Mouse (Mus musculus) hindbrain, embryonic 15.5 days (tissue): Measurements from ENCODE around the gene Amt. TPM values are rescaled to one million over a fixed set of nuclear protein-coding genes. Genes with fewer than 3 reads are reported as not detected.

Source experiments
- ATAC-seq: fragments of 200-750 bp; cut with Nextera tagmentation; 2 replicates; pipeline ENCODE4 v1.8.0; 2017; ENCODE audit warnings: low read depth, moderate number of reproducible peaks, moderate TSS enrichment; ENCODE audit not compliant: low FRiP score
- H3K27ac ChIP-seq: fragments of 300-500 bp; sonication (generic); replicated peaks from 2 replicates; pipeline ENCODE4 v1.5.1; 2015; ENCODE audit warnings: mild to moderate bottlenecking, inconsistent platforms
- H3K27me3 ChIP-seq: fragments of 300-500 bp; sonication (generic); 2 replicates; pipeline ENCODE4 v1.6.1; 2015; ENCODE audit warnings: control low read depth, inconsistent platforms
- H3K36me3 ChIP-seq: fragments of 300-500 bp; sonication (generic); 2 replicates; pipeline ENCODE4 v1.6.1; 2015; ENCODE audit warnings: control low read depth, inconsistent platforms
- H3K4me1 ChIP-seq: fragments of 300-500 bp; sonication (generic); replicated peaks from 2 replicates; pipeline ENCODE4 v1.6.1; 2015; ENCODE audit warnings: control low read depth, inconsistent platforms
- H3K4me2 ChIP-seq: fragments of 300-500 bp; sonication (generic); 2 replicates; pipeline ENCODE4 v1.6.1; 2015; ENCODE audit warnings: moderate library complexity, mild to moderate bottlenecking, inconsistent platforms
- H3K4me3 ChIP-seq: fragments of 300-500 bp; sonication (generic); 2 replicates; pipeline ENCODE4 v1.5.1; 2015; ENCODE audit warnings: mild to moderate bottlenecking, inconsistent platforms
- H3K9ac ChIP-seq: fragments of 300-500 bp; sonication (generic); 2 replicates; pipeline ENCODE4 v1.6.1; 2015; ENCODE audit warnings: inconsistent platforms
- H3K9me3 ChIP-seq: fragments of 300-500 bp; sonication (generic); 2 replicates; pipeline ENCODE4 v1.6.1; 2016; ENCODE audit warnings: control low read depth, inconsistent platforms
- WGBS: fragments of 180-500 bp; shearing (Covaris S2); methylation state at CpG from one replicate; pipeline ENCODE4 v1.1.7; 2015; 5-methylcytosine and 5-hydroxymethylcytosine counted together
- polyA plus RNA-seq: library from polyadenylated mRNA; unstranded; fragments of >200 nt; fragmentation: Nextera tagmentation; extraction: Ambion mirVana; gene quantifications from 2 replicates; pipeline ENCODE4 v1.2.1, GENCODE M21; 2015

Gene Amt
- 27.0 and 28.3 TPM in 2 replicates for polyA plus RNA-seq

- peak; percentile 73 for ATAC-seq
- Histone ChIP-seq H3K4me1 (peaks cover 8% of the 10 kb centered on the region; the same call in 1 of the 2 replicates), H3K4me2 (peak within 1 kb of the TSS; percentile 47), H3K27me3 (no peaks in the 10 kb centered on the region), H3K9me3 (no peaks in the 10 kb centered on the region), H3K36me3 (peaks cover 46% of the 10 kb centered on the region), H3K27ac (peak within 1 kb of the TSS; percentile 15; the same call in 1 of the 2 replicates), H3K9ac (0 out of 2 replicates have a peak within 1 kb of the TSS, but pooled peaks have one; percentile 7), H3K4me3 (peak within 1 kb of the TSS; percentile 24)
- WGBS, result 18% methylated on average over 18 of the region's 18 CpGs
Observed at GRCm38 (mm10) chr9:108296453-108297355, at the start of gene Amt. TSS of gene Amt (plus strand) at chr9:108296853.

DNA sequence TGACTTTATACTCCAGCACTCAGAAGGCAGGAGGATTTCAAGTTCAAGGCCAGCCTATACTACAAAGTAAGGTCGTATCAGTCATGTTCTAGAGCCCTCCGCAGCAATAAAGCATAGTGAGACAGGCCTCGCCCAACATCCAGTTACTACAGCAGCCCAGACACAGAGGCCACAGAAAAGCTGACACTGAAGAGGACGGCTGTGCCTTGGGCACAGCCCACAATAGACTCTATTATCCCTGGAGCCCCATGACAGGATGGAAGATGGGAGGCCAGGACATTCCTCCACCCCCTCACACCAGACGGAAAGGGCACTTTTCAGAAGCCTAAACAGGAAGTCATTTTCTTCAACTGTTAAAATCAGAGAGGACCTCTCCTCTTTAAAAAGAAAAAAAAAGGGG is 47.7 kb upstream of the Amt start:
- H3K4me3 ChIP-seq, result no peak overlapping the region
- no peaks in the 10 kb centered on the region for H3K4me1 ChIP-seq
- WGBS, result 53% methylated on average over 5 of the region's 5 CpGs
- H3K4me2 ChIP-seq, result no peak overlapping the region
- H3K36me3 ChIP-seq, result peaks cover 20% of the 10 kb centered on the region
- no peak for ATAC-seq
- no peaks in the 10 kb centered on the region for H3K27me3 ChIP-seq
- H3K9ac ChIP-seq, result no peak overlapping the region
- H3K27ac ChIP-seq, result no peak overlapping the region
- H3K9me3 ChIP-seq, result no peaks in the 10 kb centered on the region

- 97% methylated on average over 6 of the region's 6 CpGs for WGBS
- Histone ChIP-seq H3K4me2 (no peak overlapping the region), H3K27ac (no peak overlapping the region), H3K36me3 (peaks cover 20% of the 10 kb centered on the region), H3K4me1 (no peaks in the 10 kb centered on the region), H3K9ac (no peak overlapping the region), H3K9me3 (no peaks in the 10 kb centered on the region), H3K27me3 (no peaks in the 10 kb centered on the region), H3K4me3 (no peak overlapping the region)
- ATAC-seq, result no peak
Observed at GRCm38 (mm10) chr9:108251877-108252276, 44.8 kb upstream of the Amt start.

- ATAC-seq, result no peak
- Histone ChIP-seq H3K4me1 (no peaks in the 10 kb centered on the region), H3K4me3 (no peak overlapping the region), H3K9ac (no peak overlapping the region), H3K9me3 (no peaks in the 10 kb centered on the region), H3K36me3 (peaks cover 20% of the 10 kb centered on the region), H3K27me3 (no peaks in the 10 kb centered on the region), H3K27ac (no peak overlapping the region), H3K4me2 (no peak overlapping the region)
- 97% methylated on average over 7 of the region's 7 CpGs for WGBS
Observed at GRCm38 (mm10) chr9:108252766-108253165, 43.9 kb upstream of the Amt start.

- H3K4me2 ChIP-seq, result no peak overlapping the region
- WGBS, result 84% methylated on average over 4 of the region's 4 CpGs
- ATAC-seq, result no peak
- H3K4me1 ChIP-seq, result peaks cover 27% of the 10 kb centered on the region
- no peaks in the 10 kb centered on the region for H3K27me3 ChIP-seq
- H3K4me3 ChIP-seq, result no peak overlapping the region
- no peaks in the 10 kb centered on the region for H3K9me3 ChIP-seq
- no peak overlapping the region for H3K27ac ChIP-seq
- H3K9ac ChIP-seq, result no peak overlapping the region
- no peaks in the 10 kb centered on the region for H3K36me3 ChIP-seq
Observed at GRCm38 (mm10) chr9:108260526-108260925, 36.1 kb upstream of the Amt start.

GRCm38 (mm10) chr9:108261865-108262264 is 34.8 kb upstream of the Amt start:
- H3K4me3 ChIP-seq, result peak overlapping the region; percentile 80
- no peaks in the 10 kb centered on the region for H3K27me3 ChIP-seq
- H3K9ac ChIP-seq, result no peak overlapping the region
- no peaks in the 10 kb centered on the region for H3K9me3 ChIP-seq
- no peak overlapping the region for H3K27ac ChIP-seq
- no peaks in the 10 kb centered on the region for H3K36me3 ChIP-seq
- H3K4me2 ChIP-seq, result peak overlapping the region; percentile 70
- 79% methylated on average over 7 of the region's 7 CpGs for WGBS
- ATAC-seq, result no peak
- H3K4me1 ChIP-seq, result peaks cover 27% of the 10 kb centered on the region

GRCm38 (mm10) chr9:108262494-108263049 is 34.1 kb upstream of the Amt start:
- WGBS, result 43% methylated on average over 11 of the region's 11 CpGs
- H3K27ac ChIP-seq, result peak overlapping the region; percentile 93
- no peaks in the 10 kb centered on the region for H3K27me3 ChIP-seq
- H3K36me3 ChIP-seq, result no peaks in the 10 kb centered on the region
- ATAC-seq, result no peak
- no peaks in the 10 kb centered on the region for H3K9me3 ChIP-seq
- H3K9ac ChIP-seq, result peak overlapping the region; percentile 84
- H3K4me1 ChIP-seq, result peaks cover 27% of the 10 kb centered on the region
- H3K4me2 ChIP-seq, result peak overlapping the region; percentile 70
- peak overlapping the region; percentile 80 for H3K4me3 ChIP-seq

GRCm38 (mm10) chr9:108263131-108263681 is 33.4 kb upstream of the Amt start:
- Histone ChIP-seq H3K9ac (peak overlapping the region; percentile 84), H3K27me3 (no peaks in the 10 kb centered on the region), H3K9me3 (no peaks in the 10 kb centered on the region), H3K4me1 (peaks cover 27% of the 10 kb centered on the region), H3K36me3 (no peaks in the 10 kb centered on the region), H3K4me2 (peak overlapping the region; percentile 70), H3K4me3 (peak overlapping the region; percentile 80), H3K27ac (peak overlapping the region; percentile 93)
- ATAC-seq, result peak; percentile 59
- WGBS, result under 1% methylated on average over 52 of the region's 62 CpGs

- Histone ChIP-seq H3K4me2 (peak within 1 kb of the TSS; percentile 70), H3K4me1 (peaks cover 27% of the 10 kb centered on the region), H3K9ac (peak within 1 kb of the TSS; percentile 84), H3K27me3 (no peaks in the 10 kb centered on the region), H3K36me3 (no peaks in the 10 kb centered on the region), H3K4me3 (peak within 1 kb of the TSS; percentile 80), H3K27ac (peak within 1 kb of the TSS; percentile 93), H3K9me3 (no peaks in the 10 kb centered on the region)
- ATAC-seq, result peak; percentile 99
- WGBS, result 0% methylated on average over 20 of the region's 71 CpGs
Observed at GRCm38 (mm10) chr9:108263690-108264190, 32.9 kb upstream of the Amt start, which contains the start of gene Dag1. TSS of gene Dag1 (minus strand) at chr9:108263958.

- Histone ChIP-seq H3K27ac (peak overlapping the region; percentile 93), H3K4me2 (peak overlapping the region; percentile 70), H3K27me3 (no peaks in the 10 kb centered on the region), H3K4me3 (peak overlapping the region; percentile 80), H3K9ac (peak overlapping the region; percentile 41), H3K4me1 (peaks cover 27% of the 10 kb centered on the region), H3K36me3 (no peaks in the 10 kb centered on the region), H3K9me3 (no peaks in the 10 kb centered on the region)
- ATAC-seq, result 0 out of 2 replicates have a peak, but pooled peaks have one; percentile 0
- 16% methylated on average over 10 of the region's 10 CpGs for whole genome bisulfite sequencing
Observed at GRCm38 (mm10) chr9:108264191-108264921, 32.3 kb upstream of the Amt start.

DNA sequence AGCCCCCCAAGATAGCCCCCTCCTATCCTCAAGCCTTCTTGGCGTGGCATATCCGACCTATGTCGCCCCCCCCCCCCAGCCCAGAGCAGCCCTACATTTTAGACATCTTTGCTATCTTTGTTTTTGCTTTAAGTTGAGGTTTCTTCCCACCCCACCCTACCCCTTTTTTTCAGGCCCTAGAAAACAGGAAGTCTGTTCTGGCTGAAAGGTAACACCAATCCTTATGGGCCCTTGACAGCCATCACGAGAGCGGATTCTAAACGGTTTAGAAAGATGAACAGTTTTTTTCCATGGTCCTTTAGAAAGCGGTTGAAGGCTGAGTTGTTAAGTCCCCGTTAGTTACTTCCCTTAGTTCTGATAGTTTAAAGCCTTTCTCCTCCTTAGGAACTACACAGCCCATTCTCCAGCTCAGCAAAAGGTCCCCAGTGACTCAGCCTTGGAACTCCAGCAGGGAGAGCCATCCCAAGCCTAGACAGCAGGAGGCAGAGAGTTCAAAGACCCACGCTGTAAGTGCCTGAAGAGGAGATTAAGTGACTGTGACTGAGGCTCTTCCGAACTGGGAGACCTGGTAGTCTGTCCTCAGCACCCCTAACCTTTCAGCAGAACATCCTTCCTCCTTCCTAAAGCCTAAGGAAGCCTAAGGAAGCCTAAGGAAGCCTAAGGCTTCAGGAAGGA is 30.3 kb upstream of the Amt start:
- no peaks in the 10 kb centered on the region for H3K36me3 ChIP-seq
- H3K27ac ChIP-seq, result no peak overlapping the region
- no peak overlapping the region for H3K4me3 ChIP-seq
- H3K9me3 ChIP-seq, result no peaks in the 10 kb centered on the region
- H3K27me3 ChIP-seq, result no peaks in the 10 kb centered on the region
- ATAC-seq, result no peak
- H3K9ac ChIP-seq, result no peak overlapping the region
- H3K4me2 ChIP-seq, result no peak overlapping the region
- peaks cover 21% of the 10 kb centered on the region for H3K4me1 ChIP-seq
- WGBS, result 79% methylated on average over 10 of the region's 10 CpGs
